Mouse (Mus musculus) erythroblast, embryonic 14.5 days (primary cell): ENCODE results near the gene Bad. TPM values are rescaled to one million over a fixed set of nuclear protein-coding genes. Genes with fewer than 3 reads are reported as not detected.

Experiments used
- H3K27me3 ChIP-seq: 2 replicates; pipeline ENCODE4 v1.6.1; 2012; ENCODE audit warnings: inconsistent platforms; ENCODE audit not compliant: control insufficient read depth
- H3K36me3 ChIP-seq: 2 replicates; pipeline ENCODE4 v1.6.1; 2012; ENCODE audit warnings: mild to moderate bottlenecking, inconsistent platforms; ENCODE audit not compliant: control insufficient read depth
- H3K4me1 ChIP-seq: 2 replicates; pipeline ENCODE4 v1.6.1; 2012; ENCODE audit warnings: inconsistent platforms; ENCODE audit not compliant: control insufficient read depth
- H3K4me3 ChIP-seq: replicated peaks from 2 replicates; pipeline ENCODE3; 2012; ENCODE audit warnings: moderate library complexity, mild to moderate bottlenecking, inconsistent platforms
- H3K9me3 ChIP-seq: 2 replicates; pipeline ENCODE4 v1.6.1; 2012; ENCODE audit warnings: low read length, inconsistent platforms, mixed read lengths; ENCODE audit not compliant: control insufficient read depth
- GATA1 ChIP-seq: IDR thresholded peaks from 2 replicates; pipeline ENCODE4 v1.6.1; 2012; ENCODE audit warnings: low read length, inconsistent platforms, mixed read lengths
- TAL1 ChIP-seq: IDR thresholded peaks from 3 replicates; pipeline ENCODE4 v1.6.1; 2012; ENCODE audit warnings: low read length, inconsistent platforms, mixed read lengths
- polyA plus RNA-seq: library from polyadenylated mRNA; stranded (reverse); fragments of >175 nt; gene quantifications from 2 replicates; pipeline ENCODE4 v1.2.3, GENCODE M21; 2012

The Bad gene
- polyA plus RNA-seq, 1 experiment = 6.1 TPM

GRCm38 (mm10) chr19:6995255-6995991, 53.8 kb downstream of the Bad start:
- Histone ChIP-seq H3K9me3 (no peaks in the 10 kb centered on the region), H3K27me3 (no peaks in the 10 kb centered on the region), H3K4me3 (peak overlapping the region; percentile 71), H3K36me3 (peaks cover 37% of the 10 kb centered on the region), H3K4me1 (peaks cover 66% of the 10 kb centered on the region)
- no peak for TF ChIP-seq TAL1
- TF ChIP-seq GATA1 = no peak

GRCm38 (mm10) chr19:6996006-6996405, 54.3 kb downstream of the Bad start, which contains the start of the genes Nudt22 and Trpt1:
Gene Nudt22, minus strand, starts transcription at chr19:6996117.
Gene Trpt1, plus strand, starts transcription at chr19:6996131.
- Histone ChIP-seq H3K36me3 (peaks cover 42% of the 10 kb centered on the region), H3K4me3 (peak within 1 kb of the TSS; percentile 71), H3K4me1 (peaks cover 64% of the 10 kb centered on the region), H3K9me3 (no peaks in the 10 kb centered on the region), H3K27me3 (no peaks in the 10 kb centered on the region)
- TF ChIP-seq TAL1 = no peak
- no peak for TF ChIP-seq GATA1

GRCm38 (mm10) chr19:6997721-6998290, 56.1 kb downstream of the Bad start:
- H3K36me3 ChIP-seq = peaks cover 60% of the 10 kb centered on the region

GRCm38 (mm10) chr19:6999360-7000063, 57.9 kb downstream of the Bad start:
- H3K4me1 ChIP-seq = peaks cover 39% of the 10 kb centered on the region
- TF ChIP-seq TAL1 = no peak
- TF ChIP-seq GATA1 = no peak
- H3K27me3 ChIP-seq = no peaks in the 10 kb centered on the region
- H3K9me3 ChIP-seq = no peaks in the 10 kb centered on the region
- no peak overlapping the region for H3K4me3 ChIP-seq
- H3K36me3 ChIP-seq = peaks cover 76% of the 10 kb centered on the region

More at GRCm38 (mm10) chr19:6997721-6998290, 56.1 kb downstream of the Bad start:
- Histone ChIP-seq H3K9me3 (no peaks in the 10 kb centered on the region), H3K4me1 (peaks cover 52% of the 10 kb centered on the region), H3K4me3 (no peak overlapping the region), H3K27me3 (no peaks in the 10 kb centered on the region)
- TF ChIP-seq GATA1 (no peak), TAL1 (no peak)

Other genes starting within 250 kb of the Bad start
- gene Rps6ka4, start 101.2 kb upstream of the Bad start, polyA plus RNA-seq = 0.39 and 0.46 TPM in 2 replicates
- 0.25 and 0.27 TPM in 2 replicates for gene Ccdc88b, start 83.7 kb upstream of the Bad start, polyA plus RNA-seq
- 7.6 and 8.3 TPM in 2 replicates for gene Trmt112, start 32.2 kb upstream of the Bad start, polyA plus RNA-seq
- gene Prdx5, start 31.8 kb upstream of the Bad start, polyA plus RNA-seq = 3.8 and 4.5 TPM in 2 replicates
- gene Esrra, start 20.0 kb upstream of the Bad start, polyA plus RNA-seq = 0.51 and 0.55 TPM in 2 replicates
- not detected in 2 replicates for gene Catsperz, start 16.5 kb upstream of the Bad start, polyA plus RNA-seq
- gene Kcnk4, start 7.3 kb upstream of the Bad start, polyA plus RNA-seq = not detected in 2 replicates
- 1.5 and 2.0 TPM in 2 replicates for gene Gpr137, start 619 bp downstream of the Bad start, polyA plus RNA-seq
- gene Ppp1r14b, start 33.1 kb downstream of the Bad start, polyA plus RNA-seq = 15.6 and 17.4 TPM in 2 replicates
- 0.12 and 0.22 TPM in 2 replicates for gene Plcb3, start 34.6 kb downstream of the Bad start, polyA plus RNA-seq
- 24.5 and 29.1 TPM in 2 replicates for gene Fkbp2, start 38.6 kb downstream of the Bad start, polyA plus RNA-seq
- 2.3 and 2.7 TPM in 2 replicates for gene Vegfb, start 45.8 kb downstream of the Bad start, polyA plus RNA-seq
- gene Dnajc4, start 50.7 kb downstream of the Bad start, polyA plus RNA-seq = 3.8 and 5.5 TPM in 2 replicates
- 1.1 and 1.8 TPM in 2 replicates for gene Nudt22, start 54.3 kb downstream of the Bad start, polyA plus RNA-seq
- gene Trpt1, start 54.3 kb downstream of the Bad start, polyA plus RNA-seq = 0.10 and 0.16 TPM in 2 replicates
- 48.3 and 49.3 TPM in 2 replicates for gene Fermt3, start 77.6 kb downstream of the Bad start, polyA plus RNA-seq
- gene Stip1, start 98.1 kb downstream of the Bad start, polyA plus RNA-seq = 9.2 and 15.0 TPM in 2 replicates
- 1.3 and 2.0 TPM in 2 replicates for gene Macrod1, start 114.9 kb downstream of the Bad start, polyA plus RNA-seq
- 0.01 TPM in 1 of 2 replicates, not detected in the other for gene Flrt1, start 163.9 kb downstream of the Bad start, polyA plus RNA-seq